In the genomic region with DNA sequence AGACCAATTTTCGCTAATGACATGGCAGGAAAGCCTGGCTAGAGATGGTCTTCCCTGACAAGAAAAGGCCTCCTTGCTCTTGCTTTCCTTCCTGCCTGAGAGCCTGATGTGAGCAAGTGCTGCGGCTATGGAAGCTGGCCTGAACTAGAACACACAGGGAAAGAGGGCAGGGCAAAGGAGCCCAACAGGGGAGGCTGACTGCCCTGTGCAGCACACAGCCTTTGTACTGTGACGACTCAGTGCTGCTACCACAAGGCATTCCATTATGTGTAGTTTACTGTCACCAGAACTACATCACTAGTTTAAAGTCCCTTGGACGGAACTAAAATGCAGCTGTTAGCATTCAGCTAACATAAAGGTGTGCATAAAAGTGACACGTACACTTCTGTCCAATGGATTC, we compare ENCODE assay signal across 20 mouse cellular contexts. TPM values are rescaled to one million over a fixed set of nuclear protein-coding genes. Genes with fewer than 3 reads are reported as not detected.
A peak's percentile ranks its signal among the peaks of the same experiment; 100 is the strongest.
DNase-seq lines count a peak whose midpoint lies in the region; ATAC-seq and TF ChIP-seq lines count a peak whose summit lies in the region.
"Had no signal": no experiment of that assay in that cellular context is flagged by ENCODE, and none has a peak within 500 bp of the region (broad histone marks: within the 10 kb centered on the region; RNA-seq: fewer than 3 reads in every experiment).

No protein-coding gene starts in this region.

- peaks cover 8% of the 10 kb centered on the region; the same call in 1 of the 2 replicates for H3K4me1 ChIP-seq in heart, embryonic 15.5 days (replicated peaks)
- no peaks in the 10 kb centered on the region for H3K4me1 ChIP-seq in testis, adult 2 months (ENCODE audit: control insufficient read depth, insufficient read depth, low read length)
- H3K4me1 ChIP-seq in kidney, postnatal 0 days (replicated peaks; ENCODE audit: insufficient read depth, low read length): no peaks in the 10 kb centered on the region; the same call in 1 of the 2 replicates
- H3K4me1 ChIP-seq: embryonic facial prominence, embryonic 12.5 days; hindbrain, embryonic 12.5 days; lung, embryonic 15.5 days had no signal

- no peak overlapping the region for H3K9ac ChIP-seq in heart, embryonic 15.5 days
- H3K9ac ChIP-seq in kidney, postnatal 0 days (ENCODE audit: low read depth, low read length): no peak overlapping the region; the same call in 1 of the 2 replicates
- H3K9ac ChIP-seq: embryonic facial prominence, embryonic 12.5 days; hindbrain, embryonic 12.5 days; liver, embryonic 14.5 days; lung, embryonic 15.5 days had no signal

- no peaks in the 10 kb centered on the region for H3K9me3 ChIP-seq in heart, embryonic 15.5 days (replicated peaks)
- H3K9me3 ChIP-seq in kidney, postnatal 0 days (replicated peaks; ENCODE audit: low read length): no peaks in the 10 kb centered on the region
- H3K9me3 ChIP-seq: embryonic facial prominence, embryonic 12.5 days; hindbrain, embryonic 12.5 days; lung, embryonic 15.5 days had no signal

- no peak for DNase-seq in heart, adult 8-10 months (ENCODE audit: low spot score)
- DNase-seq in testis, postnatal 14 days (ENCODE audit: low spot score): no peak
- no peak for DNase-seq in kidney, postnatal 0 days (ENCODE audit: low spot score)
- no peak for DNase-seq in embryo, embryonic 10 days (ENCODE audit: low spot score)
- no peak for DNase-seq in adrenal gland, postnatal 25 days
- DNase-seq: cerebellum, adult 9-11 months; gastrocnemius, postnatal 25 days; lung, postnatal 4 days; right cerebral cortex, postnatal 14 days; spleen, adult 18-20 months; thymus, adult 2 months had no signal

- no peak for ATAC-seq in heart, embryonic 15.5 days (replicated peaks; ENCODE audit: insufficient number of reproducible peaks, insufficient read depth, low FRiP score, low read depth)
- ATAC-seq in kidney, postnatal 0 days (replicated peaks; ENCODE audit: low FRiP score, low read depth): peak; percentile 79
- ATAC-seq: forebrain, embryonic 14.5 days; inflammation-experienced regulatory T-cells, adult 6 months had no signal

- H3K4me3 ChIP-seq in heart, embryonic 15.5 days: no peak overlapping the region
- peak overlapping the region; percentile 52 for H3K4me3 ChIP-seq in testis, adult 2 months (ENCODE audit: control insufficient read depth, low read depth, low read length)
- no peak overlapping the region for H3K4me3 ChIP-seq in kidney, postnatal 0 days (replicated peaks; ENCODE audit: low read depth, low read length)
- H3K4me3 ChIP-seq: embryonic facial prominence, embryonic 12.5 days; erythroblast, embryonic 14.5 days; hindbrain, embryonic 12.5 days; lung, embryonic 15.5 days had no signal

- H3K36me3 ChIP-seq in heart, embryonic 15.5 days: peaks cover 42% of the 10 kb centered on the region
- H3K36me3 ChIP-seq in testis, adult 2 months (ENCODE audit: control insufficient read depth, insufficient read depth, low read length): no peaks in the 10 kb centered on the region; the same call in 1 of the 2 replicates
- peaks cover 38% of the 10 kb centered on the region; the same call in 1 of the 2 replicates for H3K36me3 ChIP-seq in kidney, postnatal 0 days (ENCODE audit: insufficient read depth, low read length)

- WGBS in heart, embryonic 15.5 days: 82% methylated on average over 5 of the region's 5 CpGs
- 80% methylated on average over 5 of the region's 5 CpGs for WGBS in kidney, postnatal 0 days

- TF ChIP-seq CTCF in testis, adult 2 months (IDR thresholded peaks at IDR 0.05; ENCODE audit: control insufficient read depth, insufficient read depth, insufficient replicate concordance, low read depth, low read length): no peak
- TF ChIP-seq CTCF in kidney, postnatal 0 days (IDR thresholded peaks at IDR 0.05; ENCODE audit: low read depth): no peak

- H3K27me3 ChIP-seq in heart, embryonic 15.5 days: no peaks in the 10 kb centered on the region
- H3K27me3 ChIP-seq in testis, adult 2 months (ENCODE audit: control insufficient read depth, insufficient read depth, low read length): no peaks in the 10 kb centered on the region
- H3K27me3 ChIP-seq in kidney, postnatal 0 days (ENCODE audit: insufficient read depth, low read length): no peaks in the 10 kb centered on the region
- H3K27me3 ChIP-seq: embryonic facial prominence, embryonic 12.5 days; hindbrain, embryonic 12.5 days; lung, embryonic 15.5 days had no signal

- H3K27ac ChIP-seq in heart, embryonic 15.5 days: 0 out of 2 replicates have a peak overlapping the region, but pooled peaks have one; percentile 33
- H3K27ac ChIP-seq in testis, adult 2 months (ENCODE audit: control insufficient read depth, insufficient read depth, low read depth, low read length): no peak overlapping the region
- H3K27ac ChIP-seq in kidney, postnatal 0 days: peak overlapping the region; percentile 81
- H3K27ac ChIP-seq: embryonic facial prominence, embryonic 12.5 days; hindbrain, embryonic 12.5 days; liver, embryonic 14.5 days; lung, embryonic 15.5 days had no signal

- no peak for TF ChIP-seq POLR2A in testis, adult 2 months (IDR thresholded peaks at IDR 0.05; ENCODE audit: control insufficient read depth, low read depth, low read length)

- H3K4me2 ChIP-seq in heart, embryonic 15.5 days: no peak overlapping the region
- H3K4me2 ChIP-seq in kidney, postnatal 0 days (ENCODE audit: low read length): no peak overlapping the region
- H3K4me2 ChIP-seq: embryonic facial prominence, embryonic 12.5 days; hindbrain, embryonic 12.5 days; lung, embryonic 15.5 days had no signal

RNA-seq across cellular contexts. Expression of a gene that starts 32.4 kb away (rescaled TPM):
- 44.3 and 49.9 TPM in 2 replicates for polyA plus RNA-seq in heart, embryonic 15.5 days (2015; fragmentation: Nextera tagmentation; extraction: Ambion mirVana)
- total RNA-seq in heart, adult 8-10 months (2022): 10 to 100 TPM; 21.4 to 33.7 (median 31.1) TPM
- 6.9 and 7.9 TPM in 2 replicates for polyA plus RNA-seq in testis, adult 2 months (2012; rRNA removed)
- polyA plus RNA-seq in kidney, postnatal 0 days (2015; fragmentation: Nextera tagmentation; extraction: Ambion mirVana): 100.0 and 105 TPM in 2 replicates
- total RNA-seq in adrenal gland, postnatal 25 days (2021): 80.2 and 91.7 TPM in 2 replicates
